Mouse (Mus musculus) kidney, embryonic 16.5 days (tissue): ENCODE results near the gene Timeless. TPM values are rescaled to one million over a fixed set of nuclear protein-coding genes. Genes with fewer than 3 reads are reported as not detected.
A peak's percentile ranks its signal among the peaks of the same experiment; 100 is the strongest.

Experiments
- ATAC-seq: fragments of 200-750 bp; cut with Nextera tagmentation; 2 replicates; pipeline ENCODE4 v1.8.0; 2017; ENCODE audit warnings: moderate TSS enrichment; ENCODE audit not compliant: low FRiP score, low TSS enrichment
- H3K27ac ChIP-seq: fragments of 300-500 bp; sonication (generic); 2 replicates; pipeline ENCODE4 v1.5.1; 2014; ENCODE audit warnings: low read length
- H3K27me3 ChIP-seq: fragments of 300-500 bp; sonication (generic); 2 replicates; pipeline ENCODE4 v1.6.1; 2014; ENCODE audit warnings: low read length, control low read depth, mixed read lengths; ENCODE audit not compliant: insufficient read depth
- H3K36me3 ChIP-seq: fragments of 300-500 bp; sonication (generic); 2 replicates; pipeline ENCODE4 v1.6.1; 2014; ENCODE audit warnings: low read length, control low read depth, mixed read lengths; ENCODE audit not compliant: insufficient read depth
- H3K4me1 ChIP-seq: fragments of 300-500 bp; sonication (generic); 2 replicates; pipeline ENCODE4 v1.6.1; 2014; ENCODE audit warnings: low read length, control low read depth, mixed read lengths; ENCODE audit not compliant: insufficient read depth
- H3K4me2 ChIP-seq: fragments of 300-500 bp; sonication (generic); replicated peaks from 2 replicates; pipeline ENCODE4 v1.6.1; 2014; ENCODE audit warnings: low read depth, low read length
- H3K4me3 ChIP-seq: fragments of 300-500 bp; sonication (generic); 2 replicates; pipeline ENCODE4 v1.5.1; 2014; ENCODE audit warnings: mild to moderate bottlenecking, low read length
- H3K9ac ChIP-seq: fragments of 300-500 bp; sonication (generic); replicated peaks from 2 replicates; pipeline ENCODE4 v1.6.1; 2014; ENCODE audit warnings: low read length
- H3K9me3 ChIP-seq: fragments of 300-500 bp; sonication (generic); 2 replicates; pipeline ENCODE4 v1.6.1; 2016; ENCODE audit warnings: low read length, control low read depth
- WGBS: fragments of 180-500 bp; shearing (Covaris S2); extraction: QIAGEN DNeasy Blood & Tissue Kit; methylation state at CpG from one replicate; pipeline ENCODE4 v1.1.7; 2014; 5-methylcytosine and 5-hydroxymethylcytosine counted together
- polyA plus RNA-seq: library from polyadenylated mRNA; unstranded; fragments of >200 nt; fragmentation: Nextera tagmentation; extraction: Ambion mirVana; gene quantifications from 2 replicates; pipeline ENCODE4 v1.2.1, GENCODE M21; 2015

Timeless gene
- polyA plus RNA-seq, 1 experiment from 2014 or later = 64.5 TPM

DNA sequence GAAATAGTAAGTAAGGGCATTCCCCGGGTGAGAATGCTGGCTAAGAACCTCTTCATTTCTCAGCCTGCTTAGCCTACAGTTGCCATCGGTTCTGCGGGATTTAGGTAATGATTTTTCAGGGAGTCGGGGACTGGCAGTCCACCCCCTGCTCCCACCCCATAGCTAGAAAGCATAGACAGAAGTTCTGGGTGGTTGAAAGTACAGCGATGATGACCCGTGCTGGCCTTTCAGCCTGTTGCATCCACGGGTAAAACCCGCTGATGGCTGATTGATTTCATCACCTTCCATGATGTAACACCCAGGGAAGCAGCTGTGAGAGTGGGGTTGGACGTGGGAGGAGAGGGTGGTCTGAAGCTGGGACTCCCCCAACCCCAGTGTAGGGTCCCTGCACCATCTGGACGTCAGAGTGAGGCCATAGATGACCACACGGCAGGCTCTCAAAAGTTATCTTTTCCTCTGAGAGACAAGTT is 66.9 kb downstream of the Timeless start, which contains the start of gene Il23a:
TSS of gene Il23a (minus strand) at position 51 of the 470 bp plus-strand sequence.
- no peaks in the 10 kb centered on the region for H3K36me3 ChIP-seq
- no peaks in the 10 kb centered on the region for H3K27me3 ChIP-seq
- H3K27ac ChIP-seq = peak within 1 kb of the TSS; percentile 35; the same call in 1 of the 2 replicates
- WGBS = 75% methylated on average over 11 of the region's 11 CpGs
- ATAC-seq = no peak
- H3K4me3 ChIP-seq = no peak within 1 kb of the TSS
- no peaks in the 10 kb centered on the region for H3K9me3 ChIP-seq
- peak within 1 kb of the TSS; percentile 49; the same call in 1 of the 2 replicates for H3K9ac ChIP-seq
- no peak within 1 kb of the TSS for H3K4me2 ChIP-seq
- peaks cover 8% of the 10 kb centered on the region for H3K4me1 ChIP-seq

- Histone ChIP-seq H3K4me2 (peak overlapping the region; percentile 76), H3K9me3 (no peaks in the 10 kb centered on the region), H3K36me3 (peaks cover 6% of the 10 kb centered on the region; the same call in 1 of the 2 replicates), H3K27me3 (no peaks in the 10 kb centered on the region), H3K9ac (peak overlapping the region; percentile 91), H3K4me1 (peaks cover 16% of the 10 kb centered on the region), H3K27ac (peak overlapping the region; percentile 96), H3K4me3 (peak overlapping the region; percentile 69)
- WGBS = 43% methylated on average over 3 of the region's 3 CpGs
- no peak for ATAC-seq
Measured at GRCm38 (mm10) chr10:128302357-128302756, 70.5 kb downstream of the Timeless start.

Other genes starting within 250 kb of the Timeless start
- gene Hsd17b6, start 224.5 kb upstream of the Timeless start, polyA plus RNA-seq = not detected in 2 replicates
- 83.4 and 84.1 TPM in 2 replicates for gene Prim1, start 216.9 kb upstream of the Timeless start, polyA plus RNA-seq
- 667 and 704 TPM in 2 replicates for gene Naca, start 196.5 kb upstream of the Timeless start, polyA plus RNA-seq
- gene Ptges3, start 173.1 kb upstream of the Timeless start, polyA plus RNA-seq = 409 and 441 TPM in 2 replicates
- gene Atp5b, start 148.8 kb upstream of the Timeless start, polyA plus RNA-seq = 3,411 and 3,412 TPM in 2 replicates
- 10.9 and 14.3 TPM in 2 replicates for gene Baz2a, start 140.5 kb upstream of the Timeless start, polyA plus RNA-seq
- gene Rbms2, start 51.8 kb upstream of the Timeless start, polyA plus RNA-seq = 39.8 and 43.6 TPM in 2 replicates
- 1.1 and 1.3 TPM in 2 replicates for gene Gls2, start 37.6 kb upstream of the Timeless start, polyA plus RNA-seq
- 34.2 and 38.6 TPM in 2 replicates for gene Spryd4, start 20.3 kb upstream of the Timeless start, polyA plus RNA-seq
- not detected in 2 replicates for gene Mip, start 6.2 kb upstream of the Timeless start, polyA plus RNA-seq
- 0.39 and 0.66 TPM in 2 replicates for gene Apon, start 22.0 kb downstream of the Timeless start, polyA plus RNA-seq
- 0.62 and 0.69 TPM in 2 replicates for gene Apof, start 36.6 kb downstream of the Timeless start, polyA plus RNA-seq
- gene Stat2, start 38.5 kb downstream of the Timeless start, polyA plus RNA-seq = 12.9 and 14.9 TPM in 2 replicates
- gene Il23a, start 66.7 kb downstream of the Timeless start, polyA plus RNA-seq = 0.15 and 0.35 TPM in 2 replicates
- 42.0 and 45.0 TPM in 2 replicates for gene Pan2, start 71.3 kb downstream of the Timeless start, polyA plus RNA-seq
- 343 and 370 TPM in 2 replicates for gene Cnpy2, start 90.4 kb downstream of the Timeless start, polyA plus RNA-seq
- gene Cs, start 105.7 kb downstream of the Timeless start, polyA plus RNA-seq = 238 and 244 TPM in 2 replicates
- 4.1 and 10.9 TPM in 2 replicates for gene Coq10a, start 136.9 kb downstream of the Timeless start, polyA plus RNA-seq
- 11.9 and 12.8 TPM in 2 replicates for gene Ankrd52, start 145.1 kb downstream of the Timeless start, polyA plus RNA-seq
- gene Slc39a5, start 169.2 kb downstream of the Timeless start, polyA plus RNA-seq = 69.0 and 75.1 TPM in 2 replicates
- gene Nabp2, start 179.4 kb downstream of the Timeless start, polyA plus RNA-seq = 81.7 and 94.8 TPM in 2 replicates
- gene Rnf41, start 179.6 kb downstream of the Timeless start, polyA plus RNA-seq = 52.5 and 52.6 TPM in 2 replicates
- 64.5 and 75.9 TPM in 2 replicates for gene Smarcc2, start 227.2 kb downstream of the Timeless start, polyA plus RNA-seq